Mouse (Mus musculus) myocyte (in vitro differentiated cells): ENCODE data around the gene Dnaaf2.

Experiments
- CEBPB ChIP-seq: IDR thresholded peaks from 2 replicates; pipeline ENCODE4 v1.6.1; 2011; ENCODE audit warnings: mild to moderate bottlenecking, moderate library complexity; ENCODE audit not compliant: poor library complexity, insufficient read depth, severe bottlenecking
- E2F4 ChIP-seq: IDR thresholded peaks from one replicate; pipeline ENCODE4 v1.6.1; 2011; ENCODE audit warnings: mild to moderate bottlenecking, control low read depth, moderate library complexity; ENCODE audit not compliant: insufficient read depth
- MAX ChIP-seq: IDR thresholded peaks from one replicate; pipeline ENCODE4 v1.6.1; 2011; ENCODE audit warnings: low read depth, mild to moderate bottlenecking, control low read depth
- MYOD1 ChIP-seq, 3 experiments: IDR thresholded peaks; one replicate each; pipeline ENCODE4 v1.6.1; 2011; ENCODE audit warnings: control low read depth in 2 of 3, low read depth in 2 of 3, mild to moderate bottlenecking in 2 of 3, moderate library complexity in 1 of 3; ENCODE audit not compliant: insufficient read length in 2 of 3, control insufficient read depth in 1 of 3
- MYOG ChIP-seq, 3 experiments: IDR thresholded peaks; one replicate each; pipeline ENCODE4 v1.6.1; 2011; ENCODE audit warnings: control low read depth in 2 of 3, low read depth in 2 of 3, mild to moderate bottlenecking in 2 of 3; ENCODE audit not compliant: insufficient read length in 2 of 3, control insufficient read depth in 1 of 3, insufficient read depth in 1 of 3
- POLR2A ChIP-seq: IDR thresholded peaks from one replicate; pipeline ENCODE4 v1.6.1; 2011; ENCODE audit warnings: low read depth, mild to moderate bottlenecking, control low read depth, moderate library complexity; ENCODE audit not compliant: insufficient read length
- POLR2AphosphoS2 ChIP-seq: IDR thresholded peaks from one replicate; pipeline ENCODE4 v1.6.1; 2011; ENCODE audit warnings: low read depth, control low read depth; ENCODE audit not compliant: insufficient read length
- REST ChIP-seq: IDR thresholded peaks from one replicate; pipeline ENCODE4 v1.6.1; 2011; ENCODE audit warnings: mild to moderate bottlenecking, control low read depth, moderate library complexity; ENCODE audit not compliant: insufficient read depth, insufficient read length
- SRF ChIP-seq: IDR thresholded peaks from one replicate; pipeline ENCODE4 v1.6.1; 2011; ENCODE audit warnings: low read depth; ENCODE audit not compliant: control insufficient read depth, insufficient read length
- TCF12 ChIP-seq: IDR thresholded peaks from one replicate; pipeline ENCODE4 v1.6.1; 2011; ENCODE audit warnings: mild to moderate bottlenecking, control low read depth; ENCODE audit not compliant: poor library complexity, insufficient read depth, severe bottlenecking
- TCF3 ChIP-seq: IDR thresholded peaks from one replicate; pipeline ENCODE4 v1.6.1; 2011; ENCODE audit warnings: low read depth, control low read depth; ENCODE audit not compliant: insufficient read length
- USF1 ChIP-seq: IDR thresholded peaks from one replicate; pipeline ENCODE4 v1.6.1; 2011; ENCODE audit warnings: low read depth, mild to moderate bottlenecking, control low read depth, moderate library complexity

DNA sequence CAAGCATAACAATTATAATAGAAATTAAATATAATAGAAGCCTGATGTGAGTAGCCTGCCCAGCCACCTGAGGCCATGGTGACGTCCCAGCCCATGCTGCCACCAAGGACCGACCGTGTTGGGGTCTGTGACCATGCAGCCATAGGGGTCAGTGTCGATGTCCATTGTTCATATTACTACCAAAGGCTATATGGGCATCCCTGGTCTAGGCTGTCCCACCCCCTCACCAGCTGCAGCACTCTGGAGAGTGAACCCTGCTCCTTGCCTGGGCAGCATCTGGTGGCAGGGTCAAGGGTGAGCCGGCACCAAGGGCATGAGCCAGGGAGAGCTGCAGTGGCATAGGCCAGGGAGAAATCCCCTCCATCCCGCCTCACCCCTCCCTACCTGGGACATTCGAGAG, 58.4 kb downstream of the Dnaaf2 start:
- no peak for TF ChIP-seq E2F4
- no peak for TF ChIP-seq POLR2A
- no peak for TF ChIP-seq USF1
- no peak for TF ChIP-seq TCF12
- TF ChIP-seq MAX = no peak
- TF ChIP-seq SRF = no peak
- TF ChIP-seq POLR2AphosphoS2 = no peak
- no peak for TF ChIP-seq TCF3
- no peak for TF ChIP-seq MYOD1 (IDR thresholded peaks at IDR 0.05; ENCODE audit: control insufficient read depth in 1 of 3, insufficient read length in 2 of 3, low read depth in 2 of 3)
- no peak for TF ChIP-seq CEBPB
- no peak for TF ChIP-seq MYOG (IDR thresholded peaks at IDR 0.05; ENCODE audit: control insufficient read depth in 1 of 3, insufficient read depth in 1 of 3, insufficient read length in 2 of 3, low read depth in 2 of 3)
- no peak for TF ChIP-seq REST
